Mouse (Mus musculus) gastrocnemius, postnatal 14 days (tissue): Measurements from ENCODE around the gene Mmp15. TPM values are rescaled to one million over a fixed set of nuclear protein-coding genes. Genes with fewer than 3 reads are reported as not detected.

Experiments
- DNase-seq: peaks from one replicate; pipeline ENCODE4 v3.0.0; 2021; ENCODE audit warnings: mixed read lengths
- intact Hi-C: fragments of 180-260 bp; cut with DNase I; formaldehyde crosslinking; loops from one replicate; pipeline ENCODE4 v1.15.1; 2025; ENCODE audit warnings: low total_unique reads
- total RNA-seq, 2 experiments: library from RNA; stranded (reverse); gene quantifications; 2 replicates each; pipeline ENCODE4 v1.2.3; 2021

Mmp15 gene
- total RNA-seq, 2 experiments from 2014 or later, result 21.3 to 35.9 TPM

- no peak for DNase-seq
- intact Hi-C loops, result no loop called here
Observed at GRCm38 (mm10) chr8:95399131-95399530, 47.1 kb downstream of the Mmp15 start.

DNA sequence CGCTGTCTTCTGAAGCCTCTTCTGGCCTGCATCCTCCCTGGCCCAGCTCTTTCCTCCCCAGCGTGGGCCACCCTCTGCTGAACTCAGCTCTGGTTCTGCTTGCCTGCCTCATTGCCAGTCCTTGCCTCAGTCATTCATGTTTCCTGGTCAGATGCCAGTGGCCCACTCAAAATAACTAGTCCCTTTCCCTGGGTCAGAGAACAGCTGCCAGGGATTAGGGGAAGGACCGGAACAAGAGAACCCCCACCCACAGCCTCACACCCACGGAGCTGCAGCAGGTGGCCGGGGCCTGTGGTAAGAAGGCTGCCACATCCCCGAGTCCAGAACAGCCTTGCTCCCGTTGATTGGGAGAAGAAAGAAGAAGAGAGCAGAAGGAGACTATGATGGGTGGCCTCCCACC lies 49.0 kb downstream of the Mmp15 start:
- DNase-seq, result no peak
- intact Hi-C loops, result no loop called here

DNA sequence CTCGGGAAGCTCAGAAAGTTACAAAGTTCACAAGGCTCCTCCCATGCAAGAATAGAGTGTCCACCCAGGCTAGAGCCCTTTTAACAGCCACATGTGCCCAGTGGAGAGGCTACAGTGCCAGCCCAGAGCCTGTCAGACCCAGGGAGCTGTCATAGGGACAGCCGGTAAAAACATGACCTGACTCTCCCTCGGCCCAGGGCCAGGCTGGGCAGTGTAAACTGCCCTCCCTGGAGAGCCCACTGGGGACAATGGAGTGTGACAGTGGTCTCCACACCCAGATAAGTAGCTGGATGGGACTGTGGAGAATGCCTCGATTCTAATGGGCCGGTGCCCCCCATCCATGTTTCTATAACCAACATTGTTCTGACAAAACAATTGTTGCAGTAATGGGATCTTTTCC lies 57.5 kb downstream of the Mmp15 start:
- no peak for DNase-seq
- intact Hi-C loops, result no loop called here

DNA sequence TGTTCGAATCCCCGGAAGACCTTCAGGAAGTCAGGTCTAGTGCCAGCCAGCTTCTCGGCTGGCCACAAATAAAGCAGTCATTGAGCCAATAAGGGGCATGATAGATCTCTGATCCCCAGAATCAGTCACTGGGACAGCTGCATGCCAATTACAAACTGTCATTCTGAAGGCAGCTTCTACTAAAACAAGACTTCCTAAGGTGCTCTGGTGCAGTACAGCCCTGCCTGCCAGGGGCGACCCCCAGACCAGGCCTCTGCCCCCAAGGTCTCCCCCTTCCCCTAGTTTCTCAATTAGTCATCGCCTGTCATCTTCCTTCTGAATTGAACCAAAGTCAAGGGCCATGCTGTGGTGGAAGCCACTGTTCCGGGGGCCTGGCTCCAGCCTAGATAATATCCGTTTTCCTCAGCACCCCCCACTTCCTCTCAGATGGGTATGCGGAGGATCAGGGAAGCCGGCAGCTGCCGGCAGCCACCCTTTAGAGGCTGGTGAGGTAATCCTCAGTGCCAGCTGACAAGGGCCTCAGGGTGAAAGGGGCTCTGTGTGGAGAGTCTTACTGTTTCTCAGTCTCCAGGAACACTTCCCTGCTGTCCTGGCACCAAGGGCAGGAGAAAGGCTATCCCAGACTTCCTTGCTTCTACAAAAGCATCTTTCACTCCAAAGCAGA lies 59.4 kb downstream of the Mmp15 start:
- no peak for DNase-seq
- intact Hi-C loops, result no loop called here

- intact Hi-C loops, result no loop called here
Observed at GRCm38 (mm10) chr8:95422193-95422810, 70.2 kb downstream of the Mmp15 start.

More at GRCm38 (mm10) chr8:95422193-95422810, 70.2 kb downstream of the Mmp15 start:
- no peak for DNase-seq

Other genes with a start within 250 kb of the Mmp15 start
- 10 to 100 TPM; 11.2 to 11.5 TPM for gene Kifc3, start 149.5 kb upstream of the Mmp15 start, total RNA-seq
- gene Cngb1, start 45.7 kb upstream of the Mmp15 start, total RNA-seq, result 1 to 10 TPM in 1 of 2 experiments, under 1 TPM in 1; 0.92 to 1.3 TPM
- not detected for gene Tepp, start 41.7 kb upstream of the Mmp15 start, total RNA-seq
- 1 to 10 TPM; 5.4 to 6.1 TPM for gene Zfp319, start 20.3 kb upstream of the Mmp15 start, total RNA-seq
- gene Usb1, start 20.0 kb upstream of the Mmp15 start, total RNA-seq, result 1 to 10 TPM; 6.6 to 7.2 TPM
- gene Cfap20, start 82.6 kb downstream of the Mmp15 start, total RNA-seq, result 10 to 100 TPM in 1 of 2 experiments, 1 to 10 TPM in 1; 9.7 to 13.1 TPM
- gene Csnk2a2, start 137.8 kb downstream of the Mmp15 start, total RNA-seq, result 10 to 100 TPM; 22.4 to 30.3 TPM
- gene Ccdc113, start 181.8 kb downstream of the Mmp15 start, total RNA-seq, result not detected
- not detected for gene Prss54, start 224.1 kb downstream of the Mmp15 start, total RNA-seq